Mouse (Mus musculus) right cerebral cortex, postnatal 10 days (tissue): ENCODE measurements at regions not wholly inside any gene's neighbourhood (a gene's known extent, or its start where the extent isn't known, plus 50 kb on each side); places are given as distances from the start of the nearest gene placed in this dataset.
A peak's percentile ranks its signal among the peaks of the same experiment; 100 is the strongest.

ENCODE experiments used
- DNase-seq, 2 experiments: peaks; one replicate each; pipeline ENCODE4 v3.0.0; 2021; ENCODE audit warnings: low spot score in 2 of 2

DNA sequence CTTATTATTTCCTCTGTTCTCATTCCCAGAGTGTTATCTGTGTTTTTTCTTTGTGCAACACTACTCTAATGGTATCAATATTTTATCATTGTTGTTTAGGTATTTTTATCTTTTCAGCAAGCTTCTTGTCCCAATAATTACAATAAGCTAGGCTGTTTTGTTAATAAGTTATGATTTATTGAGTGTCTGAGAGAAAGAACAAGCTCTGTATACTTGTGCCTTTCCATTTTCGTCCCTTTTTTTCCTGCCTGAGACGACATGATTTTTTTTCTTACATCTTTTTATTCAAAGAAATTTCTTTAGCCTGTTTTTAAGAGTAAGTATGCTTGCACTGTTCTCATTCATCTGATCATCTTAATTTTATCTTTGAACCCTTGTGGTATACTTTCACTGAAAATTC, 904.1 kb downstream of the A830018L16Rik start:
- DNase-seq: no peak

DNA sequence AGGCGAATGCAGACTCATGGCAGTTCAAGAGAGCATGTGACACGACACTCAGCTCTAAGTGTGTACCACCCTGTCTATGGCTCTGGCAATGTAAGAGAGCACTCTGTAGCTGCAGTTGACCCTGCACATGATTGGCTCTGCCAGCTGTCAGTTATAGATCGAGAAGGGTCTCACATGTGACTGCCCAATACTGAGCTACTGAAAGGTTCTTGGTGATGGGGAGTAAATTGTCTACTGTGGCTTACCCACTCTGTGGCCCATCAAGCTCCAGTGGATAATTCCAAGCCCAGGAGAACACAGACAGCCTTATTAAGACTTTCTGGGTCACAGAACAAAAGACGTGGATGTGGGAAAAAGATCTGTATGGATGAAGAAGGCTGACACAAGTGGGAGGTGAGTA, 920.3 kb downstream of the A830018L16Rik start:
- peak in 1 of 2 experiments; percentile 20 for DNase-seq

DNA sequence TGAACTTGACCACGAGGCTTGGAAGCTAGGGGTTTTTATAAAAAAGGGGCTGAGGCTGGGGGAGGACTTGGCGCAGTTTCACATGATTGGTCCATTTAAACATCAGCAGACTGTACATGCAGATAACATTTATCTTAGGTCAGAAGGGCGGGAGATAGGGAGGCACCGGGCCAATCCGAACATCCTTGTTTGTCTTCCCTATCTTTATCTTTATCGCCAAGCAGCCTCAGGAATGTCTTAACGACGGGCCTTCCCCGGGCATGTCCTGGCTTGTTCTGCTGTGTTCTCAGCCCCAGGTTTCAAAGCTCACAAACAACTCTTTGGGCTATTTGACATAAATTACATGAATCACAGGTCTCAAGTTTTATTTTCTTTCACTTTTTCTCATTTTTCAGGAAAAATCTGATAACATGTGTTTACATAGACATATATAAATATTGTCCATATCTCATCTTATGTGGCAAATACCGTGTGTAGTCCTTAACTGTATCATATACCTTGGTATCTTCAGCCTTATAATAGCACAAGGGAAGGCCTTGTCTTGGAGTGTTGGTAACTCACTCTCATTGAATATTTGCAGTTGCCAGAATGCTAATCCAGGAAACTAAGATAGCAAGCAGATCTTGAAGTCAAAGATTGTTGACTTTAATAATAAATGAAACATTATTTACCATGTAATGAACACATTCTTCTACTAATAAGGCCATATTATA, 931.0 kb downstream of the A830018L16Rik start:
- DNase-seq: no peak

DNA sequence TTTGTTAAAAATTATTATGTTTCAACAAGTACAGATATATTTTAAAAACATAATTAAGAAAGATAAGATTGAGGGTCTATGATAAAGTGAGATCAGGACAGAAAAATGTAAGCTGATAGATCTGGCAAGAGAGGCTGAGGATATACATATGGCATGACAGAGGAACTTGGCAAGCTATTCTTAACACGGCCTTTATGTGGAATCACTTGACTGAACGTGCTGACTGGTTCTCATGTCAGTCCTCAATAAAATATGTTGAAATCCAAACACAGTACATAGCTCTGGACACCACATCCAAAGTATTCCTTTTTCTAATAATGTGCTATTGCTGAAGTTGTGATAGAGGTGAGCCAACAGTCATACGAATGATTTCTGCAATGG, 931.5 kb downstream of the A830018L16Rik start:
- DNase-seq: no peak

DNA sequence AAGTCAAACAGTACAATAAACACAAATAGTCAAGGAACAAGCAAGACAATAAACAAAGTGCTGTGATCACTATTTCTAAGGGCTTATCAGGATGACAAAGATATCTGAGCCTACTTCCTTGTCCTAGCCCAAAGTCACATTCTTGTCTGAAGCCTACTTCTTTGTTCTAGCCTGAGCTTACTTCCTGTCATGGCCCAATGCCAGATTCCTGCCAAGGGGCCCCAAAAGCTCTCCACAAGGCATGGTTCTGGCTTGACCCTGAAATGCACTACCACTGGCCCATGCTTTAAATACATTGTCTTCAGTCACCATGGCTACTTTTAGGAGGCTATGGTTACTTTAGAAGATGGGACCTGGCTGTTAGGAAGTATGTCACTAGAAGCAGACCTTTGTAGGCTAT, 940.6 kb downstream of the A830018L16Rik start:
- DNase-seq: no peak

DNA sequence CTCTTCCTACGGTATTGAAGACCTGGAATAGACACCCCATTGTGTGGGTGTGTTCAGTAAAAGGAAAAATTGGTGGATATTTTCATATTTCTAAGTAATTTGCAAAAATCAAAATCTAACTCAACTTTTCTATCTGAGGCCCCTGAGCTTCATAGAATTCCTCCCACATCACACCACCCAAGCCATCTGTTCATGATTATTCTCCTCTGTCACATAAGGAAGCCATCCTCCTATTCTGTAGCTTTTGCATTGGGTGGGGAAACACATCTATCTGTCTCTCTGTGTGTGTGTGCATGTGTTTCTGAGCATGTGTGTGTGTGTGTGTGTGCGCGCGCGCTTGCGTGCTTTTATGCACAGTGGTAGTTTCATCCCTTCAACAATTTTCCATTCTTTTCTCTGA, 954.0 kb downstream of the A830018L16Rik start:
- peak; percentile 22 to 46 for DNase-seq

DNA sequence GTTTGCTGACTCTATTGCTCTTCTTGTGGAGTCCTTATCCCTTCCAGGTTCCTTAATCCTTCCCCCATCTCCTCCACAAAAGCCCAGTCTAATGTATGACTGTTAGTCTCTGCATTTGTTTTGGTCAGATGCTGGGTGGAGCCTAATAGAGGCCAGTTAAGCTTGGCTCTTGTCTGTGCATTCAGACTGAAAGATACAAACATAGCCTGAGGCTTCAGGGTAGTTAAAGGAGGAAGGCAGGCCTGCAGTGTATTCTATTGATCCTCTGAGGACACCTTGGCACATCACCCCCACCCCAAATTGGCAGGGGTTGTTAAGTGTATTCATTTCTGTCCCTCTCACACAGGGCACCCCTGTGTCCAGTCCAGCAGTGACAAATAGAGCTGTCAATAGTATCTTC, 959.1 kb downstream of the A830018L16Rik start:
- DNase-seq: no peak

DNA sequence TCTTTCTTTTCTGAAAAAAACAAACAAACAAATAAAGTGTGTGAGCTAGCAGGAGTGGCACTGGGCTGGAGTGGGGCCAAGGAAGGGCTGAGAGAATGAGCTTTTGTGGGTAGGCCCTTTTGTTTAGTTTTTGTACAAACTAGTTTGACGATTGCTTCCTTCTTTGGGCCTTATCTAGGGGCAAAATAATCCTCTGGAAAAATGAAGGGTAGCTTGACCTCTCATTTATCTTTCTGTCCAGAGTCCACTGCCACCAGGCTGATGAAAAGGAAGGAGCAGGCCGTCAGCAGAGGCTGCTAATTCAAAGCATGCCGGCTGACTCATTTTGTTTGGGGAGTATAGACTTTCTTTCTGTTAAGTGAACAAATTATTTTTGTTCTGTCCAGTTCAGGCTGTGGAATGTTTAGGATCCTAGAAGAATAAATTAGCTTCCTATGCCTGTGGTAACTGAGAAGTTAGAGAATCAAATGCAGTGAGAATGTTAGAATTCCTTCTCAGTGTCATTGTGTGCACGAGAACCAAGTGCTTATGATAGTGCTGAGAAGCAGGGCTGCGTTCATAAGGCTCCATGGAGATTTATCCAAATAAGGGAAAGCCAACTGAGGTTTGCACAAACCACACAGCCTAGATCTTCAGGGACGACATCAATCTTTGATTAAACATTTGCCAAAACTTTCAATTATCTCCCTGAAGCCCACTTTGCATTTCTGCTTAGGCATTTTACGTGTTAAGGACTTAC, 984.4 kb downstream of the A830018L16Rik start:
- DNase-seq: peak in 1 of 2 experiments; percentile 26

DNA sequence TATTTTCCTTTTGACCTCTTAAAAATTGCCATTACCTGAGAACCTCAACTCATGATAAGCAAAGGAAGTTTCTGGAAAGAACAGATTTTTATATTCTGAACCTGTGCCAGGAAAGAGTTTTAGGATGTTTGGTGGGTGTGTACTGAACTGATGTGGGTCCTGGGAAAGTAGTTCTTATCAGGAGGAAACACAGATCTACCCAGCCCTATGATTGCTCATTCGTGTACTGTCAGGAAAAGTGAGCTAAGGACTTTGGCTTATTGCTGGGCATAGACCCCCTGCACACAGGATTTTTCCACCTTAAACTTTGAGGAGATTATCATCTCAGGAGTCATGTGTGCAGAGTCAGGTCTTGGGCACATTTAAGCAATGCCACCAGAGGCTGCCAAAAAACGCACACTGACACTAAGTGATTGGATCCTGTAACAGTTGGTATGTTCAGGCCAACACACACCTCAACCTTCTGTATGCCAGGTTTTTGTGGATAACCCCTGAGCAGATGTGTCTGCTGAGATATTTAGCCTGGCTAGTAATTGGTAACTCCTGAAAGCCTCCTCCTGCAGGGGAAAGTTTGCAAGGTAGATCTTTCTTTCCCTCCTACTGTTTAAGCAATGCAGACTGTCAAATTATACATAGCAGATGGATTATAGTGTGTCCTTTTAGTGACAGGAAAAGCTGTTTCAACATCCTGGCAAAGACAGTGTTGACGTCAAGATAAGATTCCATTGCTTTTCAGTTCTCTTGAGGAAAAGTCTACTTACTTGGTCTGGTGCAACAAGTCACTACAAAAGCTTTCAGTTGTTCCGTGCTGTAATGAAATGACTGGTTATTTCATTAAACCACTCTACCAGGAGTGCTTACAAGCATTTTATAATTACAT, 991.7 kb downstream of the A830018L16Rik start:
- DNase-seq: no peak

DNA sequence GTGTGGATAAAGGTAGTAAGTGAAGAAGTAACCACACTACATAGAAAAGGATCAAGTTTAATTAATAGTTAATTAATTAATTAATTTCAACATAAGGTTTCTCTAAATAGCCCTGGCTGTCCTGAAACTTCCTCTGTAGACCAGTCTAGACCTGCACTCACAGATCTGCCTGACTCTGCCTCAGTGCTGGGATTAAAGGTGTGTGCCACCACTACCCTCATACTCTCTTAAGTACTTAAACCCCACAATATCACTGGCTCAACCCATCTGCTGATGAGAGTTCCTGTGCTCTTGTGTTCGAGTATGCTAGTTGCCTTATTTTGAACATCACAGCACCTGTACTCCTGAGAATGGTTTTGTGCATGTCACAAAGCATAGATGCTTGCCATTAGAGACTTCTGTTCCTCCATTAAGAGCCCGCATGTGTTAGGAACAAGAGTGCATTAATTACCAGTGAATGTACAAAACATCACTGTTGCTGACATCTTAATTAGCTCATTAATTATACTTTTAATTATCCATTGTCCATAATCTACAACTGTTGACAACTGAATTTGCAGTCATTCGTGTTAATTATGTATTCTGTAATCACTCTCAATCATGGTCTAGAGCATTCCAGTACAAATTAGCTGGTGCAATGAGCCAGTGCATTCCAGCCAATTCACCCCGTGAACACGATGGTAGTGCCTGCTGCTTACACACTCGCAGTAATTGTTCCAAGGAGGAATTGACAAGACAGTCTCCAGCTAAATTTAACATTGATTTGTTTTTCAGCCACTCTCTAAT, 996.0 kb downstream of the A830018L16Rik start:
- DNase-seq: no peak

DNA sequence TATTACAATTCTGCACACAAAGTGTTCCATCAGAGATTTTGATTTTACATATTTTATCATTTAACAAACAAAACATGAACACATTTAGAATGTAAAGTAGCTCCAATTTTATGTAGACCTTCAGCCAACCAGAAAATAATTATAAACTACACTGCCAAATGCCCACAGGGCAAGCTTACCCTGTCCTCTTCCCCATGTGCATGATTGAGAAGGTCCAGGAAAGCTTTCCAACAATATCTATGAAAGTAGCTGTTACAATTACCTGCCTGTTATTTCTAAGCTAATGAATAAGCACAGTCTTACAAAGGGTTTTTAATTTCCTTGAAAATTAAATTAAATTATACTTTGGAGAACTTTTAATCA, 996.6 kb downstream of the A830018L16Rik start:
- no peak for DNase-seq

DNA sequence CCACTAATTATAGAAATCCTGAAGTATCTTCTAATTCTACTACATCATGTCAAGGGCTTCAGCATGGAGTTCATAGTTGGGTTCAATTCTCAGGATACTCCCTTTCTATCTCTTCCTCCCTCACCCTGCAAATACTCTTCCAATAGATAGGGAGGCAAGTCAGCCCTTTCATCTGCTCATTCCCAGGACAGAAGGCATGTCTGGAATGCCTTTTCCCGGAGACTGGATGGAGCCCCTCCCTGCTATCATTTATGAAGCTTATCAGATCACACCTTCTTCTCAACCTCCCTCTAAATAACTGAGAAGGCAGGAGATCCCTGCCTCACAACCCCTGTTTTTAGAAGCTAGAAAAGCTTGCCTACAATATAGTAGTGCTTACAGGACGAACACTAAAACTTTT, 1010.6 kb downstream of the A830018L16Rik start:
- no peak for DNase-seq

DNA sequence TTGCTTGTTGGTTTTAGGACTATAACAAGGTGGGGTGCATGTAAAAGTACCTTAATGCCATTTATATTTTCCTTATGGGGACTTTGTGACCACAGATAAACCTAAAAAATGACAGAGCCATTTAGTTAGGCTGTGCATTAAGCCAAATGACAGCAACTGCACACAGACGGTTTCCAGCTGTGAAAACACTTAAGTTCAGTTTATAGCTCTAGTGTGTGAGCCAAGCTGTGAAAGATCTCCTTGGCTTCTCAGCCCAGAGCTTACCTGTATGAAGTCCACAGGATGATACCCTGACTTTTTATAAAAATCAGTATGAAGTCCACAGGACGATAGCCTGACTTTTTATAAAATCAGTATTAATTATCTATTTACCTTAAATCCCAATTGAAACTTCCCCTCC, 1024.0 kb downstream of the A830018L16Rik start:
- no peak for DNase-seq

DNA sequence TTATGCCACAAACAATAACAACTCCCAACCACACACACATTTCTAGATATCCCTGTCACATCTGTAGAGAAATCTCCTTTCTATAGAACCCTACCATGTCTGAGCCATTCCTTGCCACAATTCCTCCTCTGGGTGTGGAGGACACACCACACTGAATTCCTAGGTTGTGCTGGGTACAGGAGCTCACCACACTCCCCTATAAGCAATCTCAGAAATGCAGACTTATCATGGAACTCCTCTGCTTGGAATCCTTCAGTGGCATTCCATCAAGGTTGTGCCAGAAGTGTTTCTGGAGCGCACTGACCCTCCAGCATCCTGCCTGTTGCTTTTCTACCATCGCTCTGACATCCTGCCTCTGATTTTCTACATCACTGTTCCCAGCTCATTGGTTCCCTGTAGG, 1052.3 kb downstream of the A830018L16Rik start:
- no peak for DNase-seq

DNA sequence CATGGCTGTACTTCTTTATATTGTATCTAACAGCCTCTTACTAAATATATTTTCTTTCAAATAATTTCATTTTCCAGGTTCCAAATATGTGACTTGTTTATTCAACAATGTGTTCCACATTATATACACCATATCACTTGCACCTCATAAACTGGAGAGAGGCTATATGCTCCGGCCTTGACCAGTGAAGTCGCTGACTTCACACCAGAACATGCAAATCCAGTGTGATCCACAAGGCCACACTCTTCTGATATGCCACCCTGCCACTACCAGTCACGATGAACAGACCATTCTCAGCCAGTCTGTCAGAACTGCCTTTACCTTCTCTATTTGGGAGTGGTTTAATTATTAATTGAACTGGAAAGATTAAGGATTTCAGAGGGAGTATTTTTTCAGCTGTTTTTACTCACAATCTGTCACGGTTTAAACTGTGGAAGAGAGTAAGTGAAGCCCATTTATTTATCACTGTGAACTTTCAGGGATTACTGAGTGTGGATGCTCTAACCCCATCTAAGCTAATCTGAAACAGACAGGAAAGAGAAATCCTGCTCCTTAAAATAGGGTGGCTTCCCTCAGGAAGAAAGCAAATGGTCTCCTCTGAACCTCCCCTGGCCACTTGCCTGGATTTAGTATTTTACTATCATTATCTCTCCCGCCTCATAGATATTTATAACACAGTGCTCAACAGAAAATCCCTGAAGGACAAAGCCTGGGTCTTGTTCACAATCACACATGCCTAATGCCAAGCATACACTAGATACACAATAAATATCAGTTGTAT, 1065.3 kb downstream of the A830018L16Rik start:
- no peak for DNase-seq

DNA sequence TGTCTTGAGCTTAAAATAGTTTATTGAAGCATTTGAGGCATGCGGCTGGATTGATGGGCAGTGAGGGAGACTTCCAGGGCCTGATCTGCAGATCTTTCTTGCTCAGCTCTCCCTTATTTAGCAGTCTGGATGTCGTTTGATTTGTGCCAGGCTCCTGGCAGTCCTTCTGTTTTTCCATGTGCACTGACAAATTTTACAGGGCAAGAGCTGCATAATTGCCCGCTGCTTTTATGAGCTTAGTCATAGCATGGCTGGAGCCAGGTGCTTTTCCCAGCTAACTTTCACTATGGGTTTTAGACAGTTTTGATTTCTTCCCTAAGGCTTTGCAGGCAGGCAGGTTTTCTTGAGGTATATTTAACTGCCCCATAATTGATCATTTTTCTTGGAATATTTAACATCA, 1086.5 kb downstream of the A830018L16Rik start:
- peak; percentile 33 to 40 for DNase-seq

DNA sequence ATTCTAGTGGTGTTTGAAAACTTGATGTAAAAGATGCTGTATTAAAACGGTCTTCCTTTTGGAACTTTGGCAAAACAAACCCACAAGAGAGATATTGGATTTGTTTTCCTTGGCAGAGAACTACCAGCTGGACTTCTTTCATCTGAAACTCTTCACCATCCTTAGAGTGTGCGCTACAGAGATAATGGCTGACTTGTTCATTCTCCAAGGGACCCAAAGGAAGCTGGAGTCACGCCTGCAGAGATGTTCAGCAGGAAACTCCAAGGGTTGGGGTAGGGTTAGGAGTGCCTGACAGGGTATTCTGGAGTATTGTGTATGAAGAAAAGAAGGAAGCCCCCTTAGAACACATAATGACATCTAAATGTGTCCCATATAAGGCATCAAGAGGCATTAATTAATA, 1094.1 kb downstream of the A830018L16Rik start:
- no peak for DNase-seq

DNA sequence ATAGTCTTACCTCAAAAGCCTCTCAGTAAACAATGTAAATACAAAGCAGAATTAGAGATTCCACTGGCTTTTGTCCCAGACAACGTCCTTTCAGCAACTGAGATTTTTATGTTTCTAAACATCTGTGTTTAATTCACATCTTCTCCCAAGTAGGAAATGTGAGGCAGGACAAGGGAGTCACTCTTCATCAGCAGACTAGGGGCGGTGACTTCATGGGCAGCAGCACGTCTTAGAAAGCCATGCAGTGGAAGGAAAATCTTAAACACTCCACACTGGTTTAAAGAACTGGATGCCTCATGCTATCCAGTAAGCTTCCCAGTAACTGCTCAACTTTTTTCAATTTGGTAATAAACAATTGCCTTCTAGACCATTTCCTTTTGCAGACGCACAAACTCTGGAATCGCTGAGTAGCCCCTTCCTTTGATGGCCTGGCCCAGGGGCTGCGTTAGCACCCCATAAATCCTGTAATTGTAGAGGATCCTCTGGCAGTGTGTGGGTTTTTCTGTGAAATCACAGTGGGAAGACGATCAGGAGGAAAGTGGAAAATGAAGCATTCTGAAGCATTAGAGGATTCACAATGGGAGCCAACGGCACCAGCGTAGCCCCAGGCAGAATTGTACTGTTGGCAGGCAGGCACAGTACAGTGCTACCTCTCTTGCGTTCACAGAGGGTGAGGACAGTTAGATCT, 1096.4 kb downstream of the A830018L16Rik start:
- DNase-seq: no peak

DNA sequence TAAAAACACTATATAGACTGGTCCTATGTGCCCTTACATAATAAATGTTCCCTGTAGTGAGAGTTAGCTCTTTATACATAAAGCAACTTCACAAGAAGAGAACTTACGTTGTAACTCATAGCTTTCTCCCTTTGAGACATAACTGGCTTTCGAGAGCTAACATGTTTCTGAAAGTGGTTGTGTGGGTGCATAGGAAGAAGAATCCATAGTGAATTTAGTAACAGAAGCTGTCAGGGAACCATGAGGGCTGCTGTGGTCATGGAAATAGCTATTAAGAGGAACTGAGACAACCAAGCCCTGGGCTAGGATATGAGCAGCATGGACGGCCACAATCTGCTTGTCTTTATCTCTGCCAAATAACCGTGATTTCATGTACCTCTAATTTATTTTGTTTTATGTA, 1105.7 kb downstream of the A830018L16Rik start:
- DNase-seq: no peak

DNA sequence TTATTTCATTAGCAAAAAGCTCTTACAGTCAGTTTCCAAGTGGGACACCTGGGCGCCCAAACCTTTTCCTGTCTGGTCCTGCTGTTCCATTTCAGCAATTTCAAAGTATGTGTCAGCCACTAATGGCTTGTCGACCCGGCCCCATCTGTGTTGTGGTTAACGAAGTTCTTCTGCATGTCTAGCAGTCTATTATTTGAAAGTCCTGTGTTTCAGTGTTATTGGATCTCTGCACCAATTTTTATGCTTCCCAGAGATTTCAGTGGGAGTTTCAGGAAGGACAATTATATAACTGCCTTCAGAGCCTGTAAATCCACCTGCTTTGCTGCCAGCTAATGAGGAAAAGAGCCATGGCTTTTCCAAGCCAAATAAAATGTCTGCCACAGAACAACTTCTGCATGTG, 1142.0 kb downstream of the A830018L16Rik start:
- no peak for DNase-seq
